Mouse (Mus musculus) lung, adult 2 months (tissue): ENCODE results near the gene Zfp296.

Experiments used
- CTCF ChIP-seq: fragments of 200-500 bp; IDR thresholded peaks from 2 replicates; pipeline ENCODE4 v1.5.1; 2011; ENCODE audit warnings: mild to moderate bottlenecking, low read length, control low read depth; ENCODE audit not compliant: insufficient read depth
- POLR2A ChIP-seq: fragments of 200-500 bp; IDR thresholded peaks from 2 replicates; pipeline ENCODE4 v1.6.1; 2011; ENCODE audit warnings: low read depth, mild to moderate bottlenecking, control low read depth, low read length, borderline replicate concordance; ENCODE audit errors: extremely low read depth

DNA sequence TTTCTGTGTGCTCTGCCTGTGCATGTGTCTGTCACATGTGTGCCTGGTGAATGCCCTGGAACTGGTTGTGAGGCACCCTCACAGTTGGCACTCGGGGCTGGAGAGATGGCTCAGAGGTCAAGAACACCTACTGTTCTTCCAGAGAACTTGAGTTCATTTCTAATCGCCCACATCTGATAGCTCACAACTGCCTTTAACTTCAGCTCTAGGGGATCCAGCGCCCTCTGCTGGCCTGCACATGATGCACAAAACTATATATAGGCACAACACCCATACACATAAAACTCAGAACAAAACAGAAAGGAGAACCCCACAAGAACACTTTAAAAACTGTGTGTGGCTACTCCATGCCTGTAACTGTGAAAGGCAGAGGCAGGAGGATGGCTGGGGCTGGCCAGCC is 12.1 kb downstream of the Zfp296 start:
- TF ChIP-seq CTCF (peak; percentile 52), POLR2A (no peak)
